Mouse (Mus musculus): ENCODE results near the gene Gcnt4. TPM values are rescaled to one million over a fixed set of nuclear protein-coding genes. Genes with fewer than 3 reads are reported as not detected.

Gene Gcnt4
- total RNA-seq, 2 experiments from 2014 or later: 9.9 to 12.9 TPM

- DNase-seq (ENCODE audit: low spot score in 2 of 2): no peak
Measured at GRCm38 (mm10) chr13:96945748-96946147, 21.3 kb downstream of the Gcnt4 start.

GRCm38 (mm10) chr13:96947722-96948121 lies 23.2 kb downstream of the Gcnt4 start:
- no peak for DNase-seq (ENCODE audit: low spot score in 2 of 2)

- DNase-seq (ENCODE audit: low spot score in 2 of 2): no peak
Measured at GRCm38 (mm10) chr13:96951880-96952279, 27.4 kb downstream of the Gcnt4 start.

- no peak for DNase-seq (ENCODE audit: low spot score in 2 of 2)
Measured at GRCm38 (mm10) chr13:96956466-96956865, 32.0 kb downstream of the Gcnt4 start.

GRCm38 (mm10) chr13:96960019-96960418 lies 35.5 kb downstream of the Gcnt4 start:
- no peak for DNase-seq (ENCODE audit: low spot score in 2 of 2)

GRCm38 (mm10) chr13:96961366-96962157 lies 37.1 kb downstream of the Gcnt4 start:
- DNase-seq (ENCODE audit: low spot score in 2 of 2): peak in 1 of 2 experiments; percentile 29

- no peak for DNase-seq (ENCODE audit: low spot score in 2 of 2)
Measured at GRCm38 (mm10) chr13:96962801-96963200, 38.3 kb downstream of the Gcnt4 start.

- no peak for DNase-seq (ENCODE audit: low spot score in 2 of 2)
Measured at GRCm38 (mm10) chr13:96964981-96965380, 40.5 kb downstream of the Gcnt4 start.

GRCm38 (mm10) chr13:96966210-96967089 lies 42.0 kb downstream of the Gcnt4 start:
- DNase-seq (ENCODE audit: low spot score in 2 of 2): no peak

GRCm38 (mm10) chr13:96967091-96967490 lies 42.6 kb downstream of the Gcnt4 start:
- no peak for DNase-seq (ENCODE audit: low spot score in 2 of 2)

- DNase-seq (ENCODE audit: low spot score in 2 of 2): no peak
Measured at GRCm38 (mm10) chr13:96967822-96968221, 43.3 kb downstream of the Gcnt4 start.

GRCm38 (mm10) chr13:96971076-96971475 lies 46.6 kb downstream of the Gcnt4 start:
- no peak for DNase-seq (ENCODE audit: low spot score in 2 of 2)

- DNase-seq (ENCODE audit: low spot score in 2 of 2): no peak
Measured at GRCm38 (mm10) chr13:96971861-96972282, 47.4 kb downstream of the Gcnt4 start.

- no peak for DNase-seq (ENCODE audit: low spot score in 2 of 2)
Measured at GRCm38 (mm10) chr13:96973318-96973717, 48.8 kb downstream of the Gcnt4 start.

GRCm38 (mm10) chr13:96976986-96977595 lies 52.6 kb downstream of the Gcnt4 start:
- DNase-seq (ENCODE audit: low spot score in 2 of 2): no peak

GRCm38 (mm10) chr13:96980561-96980960 lies 56.1 kb downstream of the Gcnt4 start:
- no peak for DNase-seq (ENCODE audit: low spot score in 2 of 2)

GRCm38 (mm10) chr13:96983251-96984126 lies 59.0 kb downstream of the Gcnt4 start:
- DNase-seq (ENCODE audit: low spot score in 2 of 2): no peak

GRCm38 (mm10) chr13:96984688-96985087 lies 60.2 kb downstream of the Gcnt4 start:
- no peak for DNase-seq (ENCODE audit: low spot score in 2 of 2)

GRCm38 (mm10) chr13:96985599-96986275 lies 61.2 kb downstream of the Gcnt4 start:
- no peak for DNase-seq (ENCODE audit: low spot score in 2 of 2)

- DNase-seq (ENCODE audit: low spot score in 2 of 2): no peak
Measured at GRCm38 (mm10) chr13:96989129-96989528, 64.6 kb downstream of the Gcnt4 start.
